Mouse (Mus musculus) neural tube, embryonic 11.5 days (tissue): ENCODE results near the gene Wdr48. TPM values are rescaled to one million over a fixed set of nuclear protein-coding genes. Genes with fewer than 3 reads are reported as not detected.

Experiments used
- ATAC-seq: fragments of 200-750 bp; cut with Nextera tagmentation; 2 replicates; pipeline ENCODE4 v1.8.0; 2017; ENCODE audit warnings: moderate number of reproducible peaks, mild to moderate bottlenecking, moderate TSS enrichment, moderate library complexity; ENCODE audit not compliant: insufficient read depth, low FRiP score, low TSS enrichment
- DNase-seq: peaks from one replicate; pipeline ENCODE4 v3.0.0-alpha.2; 2015; ENCODE audit warnings: low spot score
- H3K27ac ChIP-seq: fragments of 300-500 bp; sonication (generic); 2 replicates; pipeline ENCODE4 v1.5.1; 2014; ENCODE audit warnings: low read depth, mild to moderate bottlenecking, low read length
- H3K27me3 ChIP-seq: fragments of 300-500 bp; sonication (generic); 2 replicates; pipeline ENCODE4 v1.6.1; 2014; ENCODE audit warnings: mild to moderate bottlenecking, low read length, mixed read lengths; ENCODE audit not compliant: control insufficient read depth, insufficient read depth
- H3K36me3 ChIP-seq: fragments of 300-500 bp; sonication (generic); 2 replicates; pipeline ENCODE4 v1.6.1; 2014; ENCODE audit warnings: mild to moderate bottlenecking, low read length, moderate library complexity, mixed read lengths; ENCODE audit not compliant: control insufficient read depth, insufficient read depth
- H3K4me1 ChIP-seq: fragments of 300-500 bp; sonication (generic); 2 replicates; pipeline ENCODE4 v1.6.1; 2014; ENCODE audit warnings: low read length, mixed read lengths; ENCODE audit not compliant: control insufficient read depth, insufficient read depth
- H3K4me2 ChIP-seq: fragments of 300-500 bp; sonication (generic); 2 replicates; pipeline ENCODE4 v1.6.1; 2014; ENCODE audit warnings: low read depth, mild to moderate bottlenecking, moderate library complexity
- H3K4me3 ChIP-seq: fragments of 300-500 bp; sonication (generic); 2 replicates; pipeline ENCODE4 v1.5.1; 2014; ENCODE audit warnings: low read depth, low read length
- H3K9ac ChIP-seq: fragments of 300-500 bp; sonication (generic); 2 replicates; pipeline ENCODE4 v1.6.1; 2014; ENCODE audit warnings: mild to moderate bottlenecking, low read length
- H3K9me3 ChIP-seq: fragments of 300-500 bp; sonication (generic); 2 replicates; pipeline ENCODE4 v1.6.1; 2016; ENCODE audit warnings: low read length; ENCODE audit not compliant: control insufficient read depth
- WGBS: fragments of 180-500 bp; shearing (Covaris S2); extraction: QIAGEN DNeasy Blood & Tissue Kit; methylation state at CpG from one replicate; pipeline ENCODE4 v1.1.7; 2014; 5-methylcytosine and 5-hydroxymethylcytosine counted together
- polyA plus RNA-seq: library from polyadenylated mRNA; unstranded; fragments of >200 nt; fragmentation: Nextera tagmentation; extraction: Ambion mirVana; gene quantifications from 2 replicates; pipeline ENCODE4 v1.2.1, GENCODE M21; 2014

Gene Wdr48
- polyA plus RNA-seq, 1 experiment from 2014 or later = 67.2 TPM

DNA sequence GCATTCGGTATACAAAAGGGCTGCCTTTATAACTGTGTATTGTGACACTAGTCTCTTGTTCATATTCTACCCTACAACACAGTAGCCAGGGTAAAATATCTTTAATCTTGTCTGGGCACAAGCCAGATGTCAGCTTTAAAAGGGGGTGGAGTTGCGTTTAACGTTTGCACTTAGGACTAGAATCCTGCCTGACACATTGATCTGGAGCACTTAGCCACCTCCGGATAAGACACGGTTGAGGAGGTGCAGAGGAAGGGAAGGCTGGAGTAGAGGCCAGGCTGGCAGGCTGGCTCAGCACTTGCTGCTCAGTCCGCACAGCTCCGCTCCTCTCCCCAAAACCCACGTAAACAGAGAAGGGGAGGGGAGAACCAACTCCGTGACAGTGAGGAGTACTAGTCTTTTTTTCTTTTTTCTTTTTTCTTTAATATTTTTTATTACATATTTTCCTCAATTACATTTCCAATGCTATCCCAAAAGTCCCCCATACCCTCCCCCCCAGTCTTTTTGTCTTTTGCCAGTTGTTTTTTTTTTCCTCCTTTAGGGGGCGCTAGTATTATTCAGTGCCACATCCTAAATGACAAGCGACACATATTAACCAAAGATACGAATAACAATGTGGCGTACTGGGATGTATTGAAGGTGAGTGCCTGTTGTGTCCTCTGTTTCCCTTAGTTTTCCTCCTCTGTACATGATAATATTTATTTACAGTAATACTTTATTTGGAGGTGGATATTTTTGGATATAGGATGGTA, 18.6 kb downstream of the Wdr48 start:
- ATAC-seq = no peak
- H3K36me3 ChIP-seq = peaks cover 9% of the 10 kb centered on the region
- H3K9me3 ChIP-seq = no peaks in the 10 kb centered on the region
- DNase-seq = no peak
- H3K27ac ChIP-seq = no peak overlapping the region
- no peak overlapping the region for H3K9ac ChIP-seq
- no peaks in the 10 kb centered on the region for H3K4me1 ChIP-seq
- no peaks in the 10 kb centered on the region for H3K27me3 ChIP-seq
- 82% methylated on average over 13 of the region's 13 CpGs for WGBS
- H3K4me2 ChIP-seq = no peak overlapping the region
- H3K4me3 ChIP-seq = no peak overlapping the region

DNA sequence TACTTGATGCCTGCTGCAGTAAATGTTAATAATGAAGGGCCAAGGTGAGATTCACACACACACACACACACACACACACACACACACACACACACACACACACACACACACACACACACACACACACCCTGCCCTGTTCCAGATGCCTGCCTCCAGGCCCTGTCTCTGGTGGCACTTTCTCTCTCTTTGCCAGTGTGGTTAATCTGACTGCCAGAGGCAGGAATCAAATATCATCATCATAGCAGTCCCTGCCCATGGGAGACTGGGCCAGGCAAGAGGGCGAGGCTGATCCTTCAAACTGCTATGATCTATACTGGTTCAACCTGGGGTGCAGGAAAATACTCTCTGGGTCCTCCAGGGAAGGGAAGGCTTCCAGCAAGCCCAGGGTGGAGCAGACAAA, 25.2 kb downstream of the Wdr48 start:
- 81% methylated on average over 1 of the region's 1 CpGs for WGBS
- no peak for DNase-seq
- Histone ChIP-seq H3K9ac (no peak overlapping the region), H3K4me1 (no peaks in the 10 kb centered on the region), H3K4me3 (no peak overlapping the region), H3K27me3 (no peaks in the 10 kb centered on the region), H3K4me2 (no peak overlapping the region), H3K36me3 (peaks cover 18% of the 10 kb centered on the region), H3K9me3 (no peaks in the 10 kb centered on the region), H3K27ac (no peak overlapping the region)
- no peak for ATAC-seq

GRCm38 (mm10) chr9:119923462-119923861, 28.8 kb downstream of the Wdr48 start:
- 94% methylated on average over 4 of the region's 4 CpGs for WGBS
- H3K4me1 ChIP-seq = no peaks in the 10 kb centered on the region
- no peak overlapping the region for H3K27ac ChIP-seq
- no peak overlapping the region for H3K9ac ChIP-seq
- ATAC-seq = no peak
- no peak overlapping the region for H3K4me2 ChIP-seq
- no peak overlapping the region for H3K4me3 ChIP-seq
- DNase-seq = no peak
- H3K9me3 ChIP-seq = no peaks in the 10 kb centered on the region
- no peaks in the 10 kb centered on the region for H3K27me3 ChIP-seq
- H3K36me3 ChIP-seq = peaks cover 17% of the 10 kb centered on the region

DNA sequence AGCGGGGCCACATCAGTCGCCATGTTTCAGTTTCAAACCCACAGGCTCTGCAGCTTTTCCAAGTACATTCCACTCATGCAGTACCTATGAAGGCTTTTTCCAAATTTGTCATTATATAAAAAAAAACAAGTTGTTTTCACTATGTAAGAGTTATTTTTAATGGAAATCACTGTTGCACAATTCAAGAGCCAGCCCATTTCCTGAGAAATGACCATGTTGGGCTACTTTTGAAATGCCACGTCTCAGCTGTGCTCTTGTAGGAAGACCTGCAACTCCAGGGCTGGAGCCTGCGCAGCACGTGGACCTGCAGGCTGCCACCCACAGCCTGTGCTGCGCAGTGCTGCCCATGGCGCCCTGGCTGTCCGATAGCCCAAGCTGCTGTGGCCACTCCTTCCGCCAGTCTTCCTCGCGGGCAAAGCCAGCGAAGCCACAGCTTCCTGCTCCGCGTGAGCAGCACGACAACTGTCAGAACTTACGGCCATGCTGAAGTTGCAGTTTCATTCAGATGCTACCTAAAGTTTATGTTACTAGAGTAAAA, 30.5 kb downstream of the Wdr48 start:
- no peaks in the 10 kb centered on the region for H3K27me3 ChIP-seq
- H3K4me1 ChIP-seq = no peaks in the 10 kb centered on the region
- peaks cover 12% of the 10 kb centered on the region for H3K36me3 ChIP-seq
- DNase-seq (no peak), ATAC-seq (no peak)
- 96% methylated on average over 16 of the region's 16 CpGs for WGBS
- H3K27ac ChIP-seq = no peak overlapping the region
- no peak overlapping the region for H3K9ac ChIP-seq
- H3K4me2 ChIP-seq = no peak overlapping the region
- no peak overlapping the region for H3K4me3 ChIP-seq
- no peaks in the 10 kb centered on the region for H3K9me3 ChIP-seq

- no peaks in the 10 kb centered on the region for H3K4me1 ChIP-seq
- H3K36me3 ChIP-seq = peaks cover 14% of the 10 kb centered on the region
- H3K4me2 ChIP-seq = no peak overlapping the region
- DNase-seq = no peak
- ATAC-seq = no peak
- H3K4me3 ChIP-seq = no peak overlapping the region
- no peak overlapping the region for H3K9ac ChIP-seq
- no peak overlapping the region for H3K27ac ChIP-seq
- H3K27me3 ChIP-seq = no peaks in the 10 kb centered on the region
- no peaks in the 10 kb centered on the region for H3K9me3 ChIP-seq
- 89% methylated on average over 8 of the region's 8 CpGs for WGBS
Observed at GRCm38 (mm10) chr9:119925729-119926128, 31.1 kb downstream of the Wdr48 start.

- Histone ChIP-seq H3K27ac (no peak overlapping the region), H3K27me3 (no peaks in the 10 kb centered on the region), H3K9me3 (no peaks in the 10 kb centered on the region), H3K4me3 (no peak overlapping the region), H3K9ac (no peak overlapping the region), H3K36me3 (peaks cover 13% of the 10 kb centered on the region), H3K4me2 (no peak overlapping the region), H3K4me1 (no peaks in the 10 kb centered on the region)
- no peak for DNase-seq
- ATAC-seq = no peak
- 85% methylated on average over 5 of the region's 5 CpGs for WGBS
Observed at GRCm38 (mm10) chr9:119926497-119926896, 31.8 kb downstream of the Wdr48 start.

- no peak for ATAC-seq
- no peaks in the 10 kb centered on the region for H3K27me3 ChIP-seq
- H3K36me3 ChIP-seq = peaks cover 6% of the 10 kb centered on the region; the same call in 1 of the 2 replicates
- no peaks in the 10 kb centered on the region for H3K9me3 ChIP-seq
- WGBS = 90% methylated on average over 12 of the region's 12 CpGs
- no peak overlapping the region for H3K27ac ChIP-seq
- no peak overlapping the region for H3K4me2 ChIP-seq
- no peak overlapping the region for H3K4me3 ChIP-seq
- no peak for DNase-seq
- H3K9ac ChIP-seq = no peak overlapping the region
- no peaks in the 10 kb centered on the region for H3K4me1 ChIP-seq
Observed at GRCm38 (mm10) chr9:119932358-119932757, 37.7 kb downstream of the Wdr48 start.

- 0 out of 2 replicates have a peak, but pooled peaks cover 3% of the 10 kb centered on the region for H3K4me1 ChIP-seq
- no peak overlapping the region for H3K4me2 ChIP-seq
- 95% methylated on average over 6 of the region's 6 CpGs for WGBS
- no peaks in the 10 kb centered on the region for H3K27me3 ChIP-seq
- no peak overlapping the region for H3K27ac ChIP-seq
- no peaks in the 10 kb centered on the region for H3K9me3 ChIP-seq
- no peak overlapping the region for H3K9ac ChIP-seq
- H3K4me3 ChIP-seq = no peak overlapping the region
- peaks cover 5% of the 10 kb centered on the region; the same call in 1 of the 2 replicates for H3K36me3 ChIP-seq
- no peak for ATAC-seq
- DNase-seq = no peak
Observed at GRCm38 (mm10) chr9:119933675-119934074, 39.0 kb downstream of the Wdr48 start.
